Mouse (Mus musculus): ENCODE measurements around the gene Gzmb. TPM values are rescaled to one million over a fixed set of nuclear protein-coding genes. Genes with fewer than 3 reads are reported as not detected.

Gzmb gene
- total and polyA plus RNA-seq, 3 experiments, result 0.30 to 0.35 TPM; not detected in 1

Other genes starting within 250 kb of the Gzmb start
- gene Mcpt1, start 244.3 kb downstream of the Gzmb start, total RNA-seq (2021), result not detected
- not detected in 2 replicates for gene Mcpt1, start 244.3 kb downstream of the Gzmb start, polyA plus RNA-seq (2012; rRNA removed)
- gene Mcpt9, start 231.8 kb downstream of the Gzmb start, total RNA-seq (2021), result not detected
- gene Mcpt9, start 231.8 kb downstream of the Gzmb start, polyA plus RNA-seq (2012; rRNA removed), result not detected in 2 replicates
- gene Mcpt2, start 220.2 kb downstream of the Gzmb start, total RNA-seq (2021), result not detected
- 0.09 TPM in 1 of 2 replicates, not detected in the other for gene Mcpt2, start 220.2 kb downstream of the Gzmb start, polyA plus RNA-seq (2012; rRNA removed)
- 1 to 10 TPM; 1.1 to 1.6 TPM for gene Mcpt4, start 199.9 kb downstream of the Gzmb start, total RNA-seq (2021)
- gene Mcpt4, start 199.9 kb downstream of the Gzmb start, polyA plus RNA-seq (2012; rRNA removed), result 1.00 and 1.3 TPM in 2 replicates
- gene Mcpt8, start 177.0 kb downstream of the Gzmb start, total RNA-seq (2021), result not detected
- gene Mcpt8, start 177.0 kb downstream of the Gzmb start, polyA plus RNA-seq (2012; rRNA removed), result not detected in 2 replicates
- not detected for gene Ctsg, start 159.7 kb downstream of the Gzmb start, total RNA-seq (2021)
- gene Ctsg, start 159.7 kb downstream of the Gzmb start, polyA plus RNA-seq (2012; rRNA removed), result not detected in 2 replicates
- not detected for gene Gzme, start 141.6 kb downstream of the Gzmb start, total RNA-seq (2021)
- gene Gzme, start 141.6 kb downstream of the Gzmb start, polyA plus RNA-seq (2012; rRNA removed), result not detected in 2 replicates
- gene Gzmd, start 129.7 kb downstream of the Gzmb start, total RNA-seq (2021), result not detected
- not detected in 2 replicates for gene Gzmd, start 129.7 kb downstream of the Gzmb start, polyA plus RNA-seq (2012; rRNA removed)
- not detected for gene Gzmg, start 102.7 kb downstream of the Gzmb start, total RNA-seq (2021)
- gene Gzmg, start 102.7 kb downstream of the Gzmb start, polyA plus RNA-seq (2012; rRNA removed), result not detected in 2 replicates
- not detected for gene Gzmn, start 87.7 kb downstream of the Gzmb start, total RNA-seq (2021)
- not detected in 2 replicates for gene Gzmn, start 87.7 kb downstream of the Gzmb start, polyA plus RNA-seq (2012; rRNA removed)
- not detected for gene Gzmf, start 50.8 kb downstream of the Gzmb start, total RNA-seq (2021)
- gene Gzmf, start 50.8 kb downstream of the Gzmb start, polyA plus RNA-seq (2012; rRNA removed), result not detected in 2 replicates
- not detected for gene Gzmc, start 27.6 kb downstream of the Gzmb start, total RNA-seq (2021)
- not detected in 2 replicates for gene Gzmc, start 27.6 kb downstream of the Gzmb start, polyA plus RNA-seq (2012; rRNA removed)
- 1 to 10 TPM in 1 of 2 experiments, not detected in 1; 2.0 TPM for gene Atp12a, start 102.8 kb upstream of the Gzmb start, total RNA-seq (2021)
- gene Atp12a, start 102.8 kb upstream of the Gzmb start, polyA plus RNA-seq (2012; rRNA removed), result 0.03 TPM in 1 of 2 replicates, not detected in the other
- under 1 TPM; 0.69 to 0.84 TPM for gene Rnf17, start 140.3 kb upstream of the Gzmb start, total RNA-seq (2021)
- gene Rnf17, start 140.3 kb upstream of the Gzmb start, polyA plus RNA-seq (2012; rRNA removed), result 0.02 TPM in 1 of 2 replicates, not detected in the other

Data from adrenal gland, adult 2 months (tissue).